Mouse (Mus musculus): ENCODE measurements around the gene Elk4.

GRCm38 (mm10) chr1:131993169-131994040 is 14.0 kb upstream of the Elk4 start:
- TF ChIP-seq CTCF (IDR thresholded peaks at IDR 0.05; ENCODE audit: borderline replicate concordance, extremely low read depth, insufficient read depth, insufficient read length) (no peak), POLR2A (IDR thresholded peaks at IDR 0.05; ENCODE audit: borderline replicate concordance, extremely low read depth, insufficient read depth, insufficient read length, poor library complexity, severe bottlenecking) (no peak)

Measured in brain, embryonic 14.5 days (tissue).